Mouse (Mus musculus): Measurements from ENCODE around the gene Nod1. TPM values are rescaled to one million over a fixed set of nuclear protein-coding genes. Genes with fewer than 3 reads are reported as not detected.

The Nod1 gene
- polyA plus RNA-seq, 1 experiment from 2014 or later, result 2.7 TPM

DNA sequence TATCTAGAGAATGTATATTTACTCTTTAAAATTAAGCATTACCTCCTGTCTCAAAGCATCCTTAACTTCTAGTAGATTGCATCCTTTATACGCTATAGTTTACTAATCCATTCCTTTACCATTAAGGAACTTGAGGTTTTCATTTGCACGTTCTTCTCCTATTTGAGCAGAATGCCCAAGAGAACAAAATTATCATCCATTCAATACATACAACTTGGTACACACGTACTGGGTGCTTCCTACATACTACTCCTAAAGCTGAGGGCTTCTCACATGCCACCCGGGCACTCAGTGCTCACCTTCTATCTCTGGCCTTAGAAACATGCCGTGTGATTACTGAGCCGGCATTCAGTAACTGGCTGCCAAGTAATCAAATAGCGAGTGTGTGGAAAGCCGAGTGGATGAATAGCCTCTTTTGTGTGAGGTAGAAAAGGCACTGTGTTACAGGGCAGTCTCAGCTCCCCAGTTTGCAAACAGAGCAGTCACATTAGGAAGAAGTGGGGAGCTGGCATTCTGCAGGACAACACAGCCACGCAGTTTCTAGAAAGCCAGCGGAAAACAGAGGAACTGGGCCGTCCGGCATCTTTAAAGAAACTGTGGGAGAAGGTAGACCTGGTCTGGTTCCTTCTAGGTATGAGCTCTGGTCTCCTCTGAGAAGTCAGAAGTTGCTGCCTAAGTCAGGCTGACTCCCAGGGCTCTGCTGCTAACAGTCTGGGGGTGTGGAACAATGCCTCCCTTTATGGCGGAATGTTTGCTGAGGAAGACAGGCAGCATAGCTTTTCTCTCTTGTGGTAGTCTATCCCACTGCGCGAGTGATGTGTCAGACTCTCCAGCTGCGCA is 37.2 kb upstream of the Nod1 start:
- ATAC-seq (ENCODE audit: low FRiP score) (peak; percentile 87), DNase-seq (ENCODE audit: low spot score) (peak; percentile 44)
- H3K9me3 ChIP-seq (ENCODE audit: control insufficient read depth, low read length), result no peaks in the 10 kb centered on the region
- H3K4me3 ChIP-seq (replicated peaks; ENCODE audit: low read length), result peak overlapping the region; percentile 7
- H3K27me3 ChIP-seq (ENCODE audit: control insufficient read depth, insufficient read depth, low read length), result no peaks in the 10 kb centered on the region
- 12% methylated on average over 15 of the region's 16 CpGs for WGBS
- H3K4me2 ChIP-seq (replicated peaks), result peak overlapping the region; percentile 44
- peaks cover 7% of the 10 kb centered on the region; the same call in 1 of the 2 replicates for H3K4me1 ChIP-seq (replicated peaks; ENCODE audit: control insufficient read depth, insufficient read depth, low read length)
- peak overlapping the region; percentile 36; the same call in 1 of the 2 replicates for H3K9ac ChIP-seq
- H3K27ac ChIP-seq, result peak overlapping the region; percentile 80
- no peaks in the 10 kb centered on the region for H3K36me3 ChIP-seq (replicated peaks; ENCODE audit: control insufficient read depth, insufficient read depth)

DNA sequence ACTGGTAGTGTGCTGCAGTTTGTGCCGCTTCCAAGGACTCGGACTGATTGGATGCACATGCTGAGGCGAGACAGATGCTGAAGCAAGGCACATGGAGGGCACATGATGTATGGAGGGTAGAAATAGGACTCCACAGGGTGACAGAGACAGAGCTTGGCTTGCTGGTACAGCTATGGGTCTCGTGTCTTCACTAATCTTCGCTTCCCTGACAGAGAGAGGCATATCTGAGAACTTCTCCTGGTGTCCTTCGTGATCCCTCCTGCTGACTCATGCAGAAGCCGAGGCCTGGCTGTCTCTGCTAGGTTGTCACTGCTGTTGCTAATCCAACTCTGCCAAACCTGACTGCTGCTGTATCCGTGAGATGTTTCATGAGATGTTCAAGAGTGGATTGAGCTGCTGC is 36.0 kb upstream of the Nod1 start:
- no peak overlapping the region for H3K27ac ChIP-seq
- WGBS, result 88% methylated on average over 8 of the region's 8 CpGs
- ATAC-seq (ENCODE audit: low FRiP score), result no peak
- H3K4me1 ChIP-seq (replicated peaks; ENCODE audit: control insufficient read depth, insufficient read depth, low read length), result peaks cover 7% of the 10 kb centered on the region; the same call in 1 of the 2 replicates
- no peaks in the 10 kb centered on the region for H3K9me3 ChIP-seq (ENCODE audit: control insufficient read depth, low read length)
- H3K4me3 ChIP-seq (replicated peaks; ENCODE audit: low read length), result no peak overlapping the region
- H3K9ac ChIP-seq, result no peak overlapping the region
- H3K4me2 ChIP-seq (replicated peaks), result no peak overlapping the region
- no peaks in the 10 kb centered on the region for H3K27me3 ChIP-seq (ENCODE audit: control insufficient read depth, insufficient read depth, low read length)
- H3K36me3 ChIP-seq (replicated peaks; ENCODE audit: control insufficient read depth, insufficient read depth), result no peaks in the 10 kb centered on the region
- no peak for DNase-seq (ENCODE audit: low spot score)

DNA sequence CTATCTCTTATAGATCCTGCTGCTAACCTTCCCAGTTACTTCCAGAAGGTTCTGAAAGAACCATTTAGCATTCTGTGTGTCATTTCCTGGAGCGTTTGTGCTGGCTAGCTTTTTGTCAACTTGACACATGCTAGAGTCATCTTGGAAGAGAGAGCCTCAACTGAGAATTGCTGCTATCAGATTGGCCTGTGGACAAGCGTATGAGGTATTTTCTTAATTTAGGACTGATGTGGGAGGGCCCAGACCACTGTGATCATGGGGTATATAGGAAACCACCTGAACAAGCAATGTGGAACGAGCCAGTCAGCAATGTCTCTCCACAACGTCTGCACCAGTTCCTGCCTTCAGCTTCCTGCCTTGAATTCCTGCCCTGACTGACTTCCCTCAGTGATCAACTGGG is 31.1 kb upstream of the Nod1 start:
- Histone ChIP-seq H3K27ac (no peak overlapping the region), H3K4me2 (replicated peaks) (no peak overlapping the region), H3K4me1 (replicated peaks; ENCODE audit: control insufficient read depth, insufficient read depth, low read length) (no peaks in the 10 kb centered on the region), H3K9ac (no peak overlapping the region), H3K9me3 (ENCODE audit: control insufficient read depth, low read length) (no peaks in the 10 kb centered on the region), H3K4me3 (replicated peaks; ENCODE audit: low read length) (no peak overlapping the region), H3K36me3 (replicated peaks; ENCODE audit: control insufficient read depth, insufficient read depth) (no peaks in the 10 kb centered on the region), H3K27me3 (ENCODE audit: control insufficient read depth, insufficient read depth, low read length) (no peaks in the 10 kb centered on the region)
- DNase-seq (ENCODE audit: low spot score) (no peak), ATAC-seq (ENCODE audit: low FRiP score) (no peak)
- WGBS, result 83% methylated on average over 4 of the region's 4 CpGs

DNA sequence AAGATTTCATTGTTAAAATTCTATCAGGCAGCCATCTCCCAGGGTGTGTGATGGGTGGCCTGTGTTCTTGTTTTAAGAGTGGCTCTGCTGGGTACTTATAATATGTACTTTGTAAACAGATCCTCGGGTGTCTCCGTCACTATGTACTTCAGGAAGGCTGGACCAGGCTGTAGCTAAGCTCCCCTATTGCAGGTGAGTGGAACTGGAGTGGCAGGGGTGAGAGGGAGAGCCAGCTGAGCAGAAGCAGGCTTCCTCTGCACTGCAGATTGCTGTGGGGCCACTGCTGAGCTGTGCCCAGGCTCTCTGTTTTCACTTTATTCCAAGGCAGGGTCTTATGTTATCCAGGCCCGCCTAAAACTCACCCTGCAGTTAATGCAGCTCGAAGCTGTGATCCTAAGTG is 30.0 kb upstream of the Nod1 start:
- Histone ChIP-seq H3K9ac (no peak overlapping the region), H3K4me2 (replicated peaks) (no peak overlapping the region), H3K9me3 (ENCODE audit: control insufficient read depth, low read length) (no peaks in the 10 kb centered on the region), H3K36me3 (replicated peaks; ENCODE audit: control insufficient read depth, insufficient read depth) (no peaks in the 10 kb centered on the region), H3K4me3 (replicated peaks; ENCODE audit: low read length) (no peak overlapping the region), H3K27me3 (ENCODE audit: control insufficient read depth, insufficient read depth, low read length) (no peaks in the 10 kb centered on the region), H3K4me1 (replicated peaks; ENCODE audit: control insufficient read depth, insufficient read depth, low read length) (no peaks in the 10 kb centered on the region), H3K27ac (no peak overlapping the region)
- 78% methylated on average over 4 of the region's 4 CpGs for WGBS
- DNase-seq (ENCODE audit: low spot score) (no peak), ATAC-seq (ENCODE audit: low FRiP score) (no peak)

DNA sequence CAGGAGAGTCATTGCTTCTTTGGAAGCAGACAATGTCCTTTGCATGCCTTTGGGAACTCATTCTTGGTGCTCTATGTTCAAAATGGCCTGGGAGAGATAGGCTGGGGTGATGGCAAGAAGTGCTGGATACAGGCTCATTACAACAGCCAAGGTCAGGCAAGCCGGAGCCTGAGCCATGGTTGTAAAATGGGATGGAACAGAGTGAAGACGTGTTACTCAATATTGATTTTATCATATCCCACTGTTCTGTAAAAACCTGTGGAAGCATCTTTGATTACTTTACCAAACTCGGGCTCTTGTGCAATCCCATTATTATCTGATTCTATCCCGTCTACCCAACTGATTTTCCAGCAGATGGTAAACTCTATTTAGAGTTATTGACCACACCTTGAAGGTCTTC is 28.9 kb upstream of the Nod1 start:
- no peak overlapping the region for H3K27ac ChIP-seq
- H3K27me3 ChIP-seq (ENCODE audit: control insufficient read depth, insufficient read depth, low read length), result no peaks in the 10 kb centered on the region
- H3K4me1 ChIP-seq (replicated peaks; ENCODE audit: control insufficient read depth, insufficient read depth, low read length), result no peaks in the 10 kb centered on the region
- DNase-seq (ENCODE audit: low spot score) (no peak), ATAC-seq (ENCODE audit: low FRiP score) (no peak)
- no peak overlapping the region for H3K4me3 ChIP-seq (replicated peaks; ENCODE audit: low read length)
- 89% methylated on average over 4 of the region's 4 CpGs for WGBS
- H3K36me3 ChIP-seq (replicated peaks; ENCODE audit: control insufficient read depth, insufficient read depth), result no peaks in the 10 kb centered on the region
- no peak overlapping the region for H3K4me2 ChIP-seq (replicated peaks)
- no peak overlapping the region for H3K9ac ChIP-seq
- no peaks in the 10 kb centered on the region for H3K9me3 ChIP-seq (ENCODE audit: control insufficient read depth, low read length)

DNA sequence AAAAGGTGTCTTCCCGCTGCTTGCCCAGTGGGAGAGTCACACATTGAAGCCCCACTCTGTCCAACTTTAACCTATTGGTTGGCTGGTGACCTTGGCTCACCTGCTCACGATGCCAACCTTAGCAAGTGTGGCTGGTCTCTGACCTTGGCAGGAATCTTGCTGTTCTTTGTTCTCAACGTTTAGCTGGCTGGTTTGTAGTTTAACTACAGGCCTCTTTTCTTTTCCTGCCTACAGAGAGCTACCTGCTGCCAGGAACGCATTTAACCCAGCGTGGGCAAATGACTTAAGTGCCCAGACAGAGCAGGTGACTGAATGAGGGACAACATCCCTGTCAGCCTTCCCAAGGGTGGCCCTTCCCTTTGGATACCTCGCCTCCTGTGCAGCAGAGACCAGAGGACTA is 25.3 kb upstream of the Nod1 start:
- no peaks in the 10 kb centered on the region for H3K27me3 ChIP-seq (ENCODE audit: control insufficient read depth, insufficient read depth, low read length)
- ATAC-seq (ENCODE audit: low FRiP score) (no peak), DNase-seq (ENCODE audit: low spot score) (no peak)
- WGBS, result 82% methylated on average over 6 of the region's 6 CpGs
- H3K27ac ChIP-seq, result no peak overlapping the region
- no peak overlapping the region for H3K4me2 ChIP-seq (replicated peaks)
- peaks cover 3% of the 10 kb centered on the region; the same call in 1 of the 2 replicates for H3K4me1 ChIP-seq (replicated peaks; ENCODE audit: control insufficient read depth, insufficient read depth, low read length)
- H3K4me3 ChIP-seq (replicated peaks; ENCODE audit: low read length), result no peak overlapping the region
- H3K36me3 ChIP-seq (replicated peaks; ENCODE audit: control insufficient read depth, insufficient read depth), result no peaks in the 10 kb centered on the region
- H3K9ac ChIP-seq, result no peak overlapping the region
- H3K9me3 ChIP-seq (ENCODE audit: control insufficient read depth, low read length), result no peaks in the 10 kb centered on the region

DNA sequence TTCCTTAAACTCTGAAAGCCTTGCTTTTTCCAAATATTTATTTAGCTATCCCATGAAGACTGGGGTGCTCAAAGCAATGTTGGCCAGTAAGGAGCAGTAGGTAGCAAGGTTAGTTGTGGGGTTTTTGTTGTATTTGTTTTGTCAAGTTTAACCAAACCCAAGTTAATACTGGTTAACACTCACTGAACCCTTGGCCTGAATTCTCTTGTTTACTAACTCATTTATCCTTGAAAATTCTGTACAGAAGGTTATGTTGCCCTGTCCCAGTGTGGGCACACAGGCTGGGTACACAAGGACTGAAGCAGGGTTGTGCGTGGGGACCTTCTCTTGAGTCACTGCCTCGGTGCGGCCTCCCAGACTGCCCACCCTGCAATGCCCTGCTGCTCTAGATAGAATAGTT is 23.9 kb upstream of the Nod1 start:
- H3K36me3 ChIP-seq (replicated peaks; ENCODE audit: control insufficient read depth, insufficient read depth), result no peaks in the 10 kb centered on the region
- H3K4me2 ChIP-seq (replicated peaks), result no peak overlapping the region
- no peak for ATAC-seq (ENCODE audit: low FRiP score)
- no peaks in the 10 kb centered on the region for H3K9me3 ChIP-seq (ENCODE audit: control insufficient read depth, low read length)
- no peak overlapping the region for H3K4me3 ChIP-seq (replicated peaks; ENCODE audit: low read length)
- no peak for DNase-seq (ENCODE audit: low spot score)
- no peaks in the 10 kb centered on the region for H3K27me3 ChIP-seq (ENCODE audit: control insufficient read depth, insufficient read depth, low read length)
- H3K27ac ChIP-seq, result no peak overlapping the region
- peaks cover 12% of the 10 kb centered on the region for H3K4me1 ChIP-seq (replicated peaks; ENCODE audit: control insufficient read depth, insufficient read depth, low read length)
- no peak overlapping the region for H3K9ac ChIP-seq
- 96% methylated on average over 3 of the region's 3 CpGs for WGBS

DNA sequence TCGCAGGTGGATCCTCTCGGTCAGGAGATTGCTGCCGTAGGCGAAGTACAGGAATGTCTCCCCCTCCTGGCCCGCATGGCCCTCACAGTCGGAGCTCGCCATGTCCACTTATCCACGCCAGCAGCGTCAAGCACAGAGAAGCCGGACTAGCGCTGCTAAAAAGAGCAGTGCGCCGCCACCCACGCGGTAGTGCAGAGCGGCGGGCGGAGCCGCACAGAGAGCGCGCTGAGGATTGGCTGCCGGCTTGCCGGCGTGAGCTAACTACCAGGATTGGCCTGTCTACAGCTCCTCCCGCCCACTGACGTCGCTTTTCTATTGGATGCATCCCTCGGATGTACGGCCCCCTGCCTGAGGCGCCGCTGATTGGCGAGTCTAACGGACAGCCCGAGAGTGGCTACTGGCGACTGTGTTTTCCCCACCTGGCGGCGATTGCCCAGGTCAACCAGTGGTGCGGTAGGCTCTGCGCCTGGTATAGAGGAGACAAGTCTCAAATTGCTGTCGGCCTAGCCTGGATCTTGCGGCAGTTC is 20.4 kb upstream of the Nod1 start, which contains the start of gene Ggct:
Gene Ggct, minus strand, starts transcription at position 217 of the 527 bp plus-strand sequence.
- 0 out of 2 replicates have a peak within 1 kb of the TSS, but pooled peaks have one; percentile 44 for H3K27ac ChIP-seq
- H3K9ac ChIP-seq, result peak within 1 kb of the TSS; percentile 50
- H3K4me3 ChIP-seq (replicated peaks; ENCODE audit: low read length), result peak within 1 kb of the TSS; percentile 45
- no peaks in the 10 kb centered on the region for H3K27me3 ChIP-seq (ENCODE audit: control insufficient read depth, insufficient read depth, low read length)
- peaks cover 13% of the 10 kb centered on the region for H3K4me1 ChIP-seq (replicated peaks; ENCODE audit: control insufficient read depth, insufficient read depth, low read length)
- no peaks in the 10 kb centered on the region for H3K36me3 ChIP-seq (replicated peaks; ENCODE audit: control insufficient read depth, insufficient read depth)
- peak; percentile 97 for DNase-seq (ENCODE audit: low spot score)
- ATAC-seq (ENCODE audit: low FRiP score), result peak; percentile 100
- no peaks in the 10 kb centered on the region for H3K9me3 ChIP-seq (ENCODE audit: control insufficient read depth, low read length)
- 1% methylated on average over 40 of the region's 41 CpGs for WGBS
- peak within 1 kb of the TSS; percentile 67 for H3K4me2 ChIP-seq (replicated peaks)

DNA sequence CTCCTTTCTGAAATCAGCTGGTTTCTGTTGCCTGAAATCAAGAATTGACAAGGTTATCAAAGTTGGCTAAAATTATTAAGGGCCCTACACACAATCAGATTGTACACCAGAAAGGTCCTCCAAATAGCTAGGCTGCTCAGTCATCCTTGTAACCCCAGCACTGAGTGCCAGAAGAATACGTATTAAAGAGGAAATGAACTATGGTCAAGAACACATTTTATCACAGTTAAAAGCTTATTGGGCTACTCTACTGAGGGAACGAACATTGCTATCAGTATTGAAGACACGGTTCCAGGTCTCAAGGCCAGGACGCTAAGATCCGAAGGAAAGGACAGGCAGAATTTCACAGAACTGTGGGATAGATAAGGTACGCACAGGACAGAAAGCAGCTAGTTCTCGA is 19.7 kb upstream of the Nod1 start:
- H3K27ac ChIP-seq, result no peak overlapping the region
- H3K27me3 ChIP-seq (ENCODE audit: control insufficient read depth, insufficient read depth, low read length), result no peaks in the 10 kb centered on the region
- H3K9ac ChIP-seq, result peak overlapping the region; percentile 47
- no peaks in the 10 kb centered on the region for H3K9me3 ChIP-seq (ENCODE audit: control insufficient read depth, low read length)
- ATAC-seq (ENCODE audit: low FRiP score) (no peak), DNase-seq (ENCODE audit: low spot score) (peak; percentile 28)
- H3K4me1 ChIP-seq (replicated peaks; ENCODE audit: control insufficient read depth, insufficient read depth, low read length), result peaks cover 13% of the 10 kb centered on the region
- peak overlapping the region; percentile 67 for H3K4me2 ChIP-seq (replicated peaks)
- no peaks in the 10 kb centered on the region for H3K36me3 ChIP-seq (replicated peaks; ENCODE audit: control insufficient read depth, insufficient read depth)
- peak overlapping the region; percentile 45 for H3K4me3 ChIP-seq (replicated peaks; ENCODE audit: low read length)
- WGBS, result 3% methylated on average over 7 of the region's 7 CpGs
